Mouse (Mus musculus): ENCODE data around the gene Kif19a. TPM values are rescaled to one million over a fixed set of nuclear protein-coding genes. Genes with fewer than 3 reads are reported as not detected.

The Kif19a gene
- polyA plus RNA-seq, 1 experiment from 2014 or later: 0.58 TPM

DNA sequence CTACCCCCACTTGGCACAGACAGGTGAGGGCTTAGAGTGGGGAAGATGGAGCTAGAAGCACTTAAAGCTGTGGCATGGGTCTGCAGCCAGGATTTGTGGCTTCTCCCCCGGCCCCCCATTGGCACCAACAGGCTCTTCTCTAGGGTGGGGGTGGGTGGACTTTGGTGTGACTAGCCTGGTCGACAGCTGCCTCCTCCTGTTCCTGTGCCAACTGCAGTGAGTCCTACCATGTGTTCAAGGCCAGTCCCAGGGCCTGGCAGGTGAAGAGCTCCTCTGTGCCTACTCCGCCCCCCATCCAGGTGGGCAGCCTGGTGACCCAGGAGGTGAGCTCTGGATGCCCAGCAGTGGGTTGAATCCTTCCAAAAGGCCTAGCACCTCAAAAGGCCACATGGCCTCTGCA is 22.4 kb downstream of the Kif19a start:
- no peaks in the 10 kb centered on the region for H3K36me3 ChIP-seq
- 82% methylated on average over 3 of the region's 3 CpGs for WGBS
- no peak overlapping the region for H3K9ac ChIP-seq
- no peak overlapping the region for H3K4me2 ChIP-seq
- no peaks in the 10 kb centered on the region for H3K9me3 ChIP-seq
- peaks cover 24% of the 10 kb centered on the region for H3K4me1 ChIP-seq
- H3K4me3 ChIP-seq (replicated peaks): no peak overlapping the region
- no peak overlapping the region for H3K27ac ChIP-seq
- H3K27me3 ChIP-seq (replicated peaks): peaks cover 69% of the 10 kb centered on the region
- ATAC-seq (ENCODE audit: insufficient read depth, low FRiP score, low read depth): no peak

DNA sequence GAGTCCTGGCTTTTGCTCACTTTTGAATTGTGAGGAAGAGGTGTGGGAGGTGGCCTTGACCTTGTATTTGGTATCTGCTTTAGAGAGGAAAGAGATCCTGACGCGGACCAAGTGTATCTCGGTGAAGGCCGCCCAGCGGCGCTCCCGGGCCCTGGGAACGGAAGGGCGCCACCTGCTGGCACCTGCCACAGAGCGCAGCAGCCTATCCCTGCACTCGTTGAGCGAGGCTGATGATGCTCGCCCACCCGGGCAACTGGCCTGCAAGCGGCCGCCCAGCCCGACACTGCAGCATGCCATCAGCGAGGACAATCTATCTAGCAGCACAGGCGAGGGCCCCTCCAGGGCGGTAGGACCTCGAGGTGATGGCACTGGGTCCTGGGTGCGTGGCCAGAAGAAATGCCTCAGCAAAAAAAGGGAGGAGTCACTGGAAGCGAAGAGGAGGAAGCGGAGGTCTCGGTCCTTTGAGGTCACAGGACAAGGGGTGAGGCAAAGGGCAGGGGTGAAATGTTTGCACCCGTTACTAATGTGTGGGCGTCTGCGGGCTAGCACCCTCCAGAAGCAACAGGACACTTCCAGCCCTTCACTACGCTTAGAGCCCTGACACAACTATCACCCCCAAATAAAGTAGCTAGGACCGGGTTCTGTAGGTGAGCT is 24.0 kb downstream of the Kif19a start:
- Histone ChIP-seq H3K4me3 (replicated peaks) (no peak overlapping the region), H3K27ac (no peak overlapping the region), H3K4me2 (peak overlapping the region; percentile 41), H3K27me3 (replicated peaks) (peaks cover 83% of the 10 kb centered on the region), H3K36me3 (no peaks in the 10 kb centered on the region), H3K4me1 (peaks cover 24% of the 10 kb centered on the region), H3K9me3 (no peaks in the 10 kb centered on the region), H3K9ac (no peak overlapping the region)
- ATAC-seq (ENCODE audit: insufficient read depth, low FRiP score, low read depth): 0 out of 2 replicates have a peak, but pooled peaks have one; percentile 32
- 9% methylated on average over 30 of the region's 30 CpGs for WGBS

DNA sequence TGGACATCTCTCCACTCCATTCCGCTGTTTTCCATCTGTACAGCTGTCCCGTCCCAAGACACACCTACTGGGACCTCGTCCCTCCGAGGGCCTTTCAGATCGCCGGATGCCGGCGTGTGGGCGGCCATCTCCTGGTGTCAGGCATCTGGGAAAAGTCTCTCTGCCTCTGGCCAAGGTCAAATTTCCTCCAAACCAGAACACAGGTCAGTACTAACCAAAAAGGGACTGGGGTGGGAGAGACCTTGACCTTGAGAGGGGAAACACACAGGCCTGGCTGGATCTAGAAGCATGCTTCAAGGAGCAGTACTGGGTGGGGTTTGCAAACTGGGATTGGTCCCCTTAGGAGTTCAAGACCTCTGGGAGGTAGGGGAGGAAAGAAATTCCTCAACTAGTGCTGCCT is 24.5 kb downstream of the Kif19a start:
- Histone ChIP-seq H3K27ac (no peak overlapping the region), H3K4me2 (no peak overlapping the region), H3K4me1 (peaks cover 24% of the 10 kb centered on the region), H3K36me3 (no peaks in the 10 kb centered on the region), H3K9ac (no peak overlapping the region), H3K9me3 (no peaks in the 10 kb centered on the region), H3K27me3 (replicated peaks) (peaks cover 81% of the 10 kb centered on the region), H3K4me3 (replicated peaks) (no peak overlapping the region)
- ATAC-seq (ENCODE audit: insufficient read depth, low FRiP score, low read depth): no peak
- 53% methylated on average over 9 of the region's 9 CpGs for WGBS

DNA sequence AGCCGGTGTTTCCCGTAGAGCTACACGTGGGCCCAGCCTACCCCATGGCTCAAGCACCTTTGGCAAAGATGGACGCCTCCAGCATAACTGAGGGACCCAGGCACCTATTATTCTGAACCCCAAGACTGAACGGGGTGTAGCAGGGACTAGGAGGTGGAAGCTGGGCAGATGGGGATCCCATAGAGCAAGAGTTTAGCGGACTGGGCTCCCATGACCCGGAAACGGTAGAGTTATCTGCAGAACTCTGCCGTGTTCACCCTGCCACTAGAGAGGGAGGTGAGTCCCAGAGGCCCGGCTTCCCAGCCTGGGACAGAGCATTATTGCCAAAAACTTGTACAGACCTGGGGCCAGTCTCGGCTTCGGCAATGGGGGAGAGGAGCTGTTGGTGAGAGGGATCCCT is 25.0 kb downstream of the Kif19a start:
- 74% methylated on average over 12 of the region's 12 CpGs for WGBS

DNA sequence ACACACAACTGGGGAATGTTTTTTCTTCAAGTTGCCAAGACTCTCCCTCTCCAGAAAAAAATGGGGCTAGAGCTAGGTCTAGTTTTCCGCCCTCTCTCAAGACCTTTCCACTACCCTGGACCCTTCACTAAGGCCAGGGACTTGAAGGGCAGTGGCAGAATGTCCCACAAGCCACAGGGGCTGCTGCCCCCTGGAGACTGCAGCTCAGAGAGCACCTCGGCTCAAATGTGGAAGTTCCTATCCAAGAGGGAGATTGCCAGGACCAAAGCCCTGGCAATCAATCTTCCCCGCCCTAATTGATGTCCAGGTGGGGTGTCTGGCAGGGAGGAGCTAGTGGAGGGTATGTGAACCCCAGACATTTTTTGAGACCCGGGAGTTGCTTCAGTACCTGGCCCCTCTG is 25.7 kb downstream of the Kif19a start:
- Histone ChIP-seq H3K4me1 (peaks cover 30% of the 10 kb centered on the region), H3K36me3 (no peaks in the 10 kb centered on the region), H3K9me3 (no peaks in the 10 kb centered on the region), H3K27ac (no peak overlapping the region), H3K9ac (no peak overlapping the region), H3K4me3 (replicated peaks) (no peak overlapping the region), H3K4me2 (no peak overlapping the region), H3K27me3 (replicated peaks) (peaks cover 69% of the 10 kb centered on the region)
- no peak for ATAC-seq (ENCODE audit: insufficient read depth, low FRiP score, low read depth)
- WGBS: 23% methylated on average over 4 of the region's 4 CpGs

More for the DNA sequence above, 25.0 kb downstream of the Kif19a start:
- ATAC-seq (ENCODE audit: insufficient read depth, low FRiP score, low read depth): no peak
- no peaks in the 10 kb centered on the region for H3K9me3 ChIP-seq
- no peaks in the 10 kb centered on the region for H3K36me3 ChIP-seq
- H3K4me1 ChIP-seq: peaks cover 27% of the 10 kb centered on the region
- peaks cover 76% of the 10 kb centered on the region for H3K27me3 ChIP-seq (replicated peaks)
- H3K9ac ChIP-seq: no peak overlapping the region
- no peak overlapping the region for H3K27ac ChIP-seq
- H3K4me3 ChIP-seq (replicated peaks): no peak overlapping the region
- no peak overlapping the region for H3K4me2 ChIP-seq

DNA sequence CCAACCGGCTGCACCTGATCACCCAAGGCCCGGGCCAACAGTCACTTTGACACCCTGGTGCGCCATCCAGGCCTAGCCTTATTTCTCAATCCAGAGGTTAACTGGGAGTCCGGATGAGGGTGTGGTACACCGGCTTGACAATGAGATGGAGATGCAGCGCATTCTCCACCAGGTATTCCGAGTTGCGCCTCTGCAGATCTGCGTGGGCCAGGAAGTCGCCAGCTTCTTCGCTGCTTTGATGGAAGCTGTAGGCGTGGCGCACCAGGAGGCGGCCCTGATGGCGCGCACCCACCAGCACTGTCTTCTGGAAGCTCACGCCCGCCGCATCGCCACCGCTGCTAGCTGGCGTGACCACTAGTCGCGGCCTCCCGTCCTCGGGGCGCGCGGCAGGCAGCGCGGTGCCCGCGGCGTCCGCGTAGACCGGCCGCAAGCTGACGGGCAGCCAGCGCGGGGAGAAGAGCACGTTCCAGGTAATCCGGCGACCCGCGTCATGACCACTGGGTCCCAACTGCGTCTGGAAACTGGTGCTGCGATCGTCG is 26.2 kb downstream of the Kif19a start:
- Histone ChIP-seq H3K4me3 (replicated peaks) (peak overlapping the region; percentile 43), H3K27me3 (replicated peaks) (peaks cover 64% of the 10 kb centered on the region), H3K9me3 (no peaks in the 10 kb centered on the region), H3K4me2 (peak overlapping the region; percentile 90), H3K4me1 (peaks cover 29% of the 10 kb centered on the region), H3K9ac (peak overlapping the region; percentile 6; the same call in 1 of the 2 replicates), H3K36me3 (no peaks in the 10 kb centered on the region), H3K27ac (no peak overlapping the region)
- no peak for ATAC-seq (ENCODE audit: insufficient read depth, low FRiP score, low read depth)
- 2% methylated on average over 50 of the region's 50 CpGs for WGBS

DNA sequence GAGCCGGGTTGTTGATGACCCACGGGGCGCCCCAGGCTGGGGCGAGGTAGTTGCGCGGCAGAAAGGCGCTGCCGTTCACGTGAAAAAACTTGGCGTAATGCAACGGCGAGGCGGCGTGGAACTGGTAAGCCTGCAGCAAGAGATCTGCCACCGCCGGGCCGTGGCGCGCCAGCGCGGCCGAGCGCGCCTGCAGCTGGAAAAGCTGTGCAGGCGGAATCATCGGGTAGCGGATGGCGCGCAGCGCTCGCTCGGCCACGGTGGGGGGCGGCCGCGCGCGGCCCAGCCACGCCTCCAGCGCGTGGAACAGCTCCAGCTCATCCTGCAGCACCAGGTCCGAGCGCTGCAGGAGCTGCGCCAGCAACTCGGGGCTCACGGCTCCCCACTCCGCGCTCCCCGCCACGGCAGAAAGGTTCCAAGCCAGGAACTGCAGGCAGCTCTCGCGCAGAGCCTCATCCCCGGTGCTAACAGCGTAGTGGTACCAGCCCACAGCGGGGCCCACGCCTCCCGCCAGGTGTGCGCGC is 26.8 kb downstream of the Kif19a start:
- H3K4me2 ChIP-seq: peak overlapping the region; percentile 90
- H3K27me3 ChIP-seq (replicated peaks): peaks cover 60% of the 10 kb centered on the region
- H3K4me3 ChIP-seq (replicated peaks): peak overlapping the region; percentile 43
- H3K27ac ChIP-seq: no peak overlapping the region
- H3K9ac ChIP-seq: peak overlapping the region; percentile 6; the same call in 1 of the 2 replicates
- no peak for ATAC-seq (ENCODE audit: insufficient read depth, low FRiP score, low read depth)
- H3K9me3 ChIP-seq: no peaks in the 10 kb centered on the region
- under 1% methylated on average over 56 of the region's 59 CpGs for WGBS
- peaks cover 27% of the 10 kb centered on the region for H3K4me1 ChIP-seq
- no peaks in the 10 kb centered on the region for H3K36me3 ChIP-seq

DNA sequence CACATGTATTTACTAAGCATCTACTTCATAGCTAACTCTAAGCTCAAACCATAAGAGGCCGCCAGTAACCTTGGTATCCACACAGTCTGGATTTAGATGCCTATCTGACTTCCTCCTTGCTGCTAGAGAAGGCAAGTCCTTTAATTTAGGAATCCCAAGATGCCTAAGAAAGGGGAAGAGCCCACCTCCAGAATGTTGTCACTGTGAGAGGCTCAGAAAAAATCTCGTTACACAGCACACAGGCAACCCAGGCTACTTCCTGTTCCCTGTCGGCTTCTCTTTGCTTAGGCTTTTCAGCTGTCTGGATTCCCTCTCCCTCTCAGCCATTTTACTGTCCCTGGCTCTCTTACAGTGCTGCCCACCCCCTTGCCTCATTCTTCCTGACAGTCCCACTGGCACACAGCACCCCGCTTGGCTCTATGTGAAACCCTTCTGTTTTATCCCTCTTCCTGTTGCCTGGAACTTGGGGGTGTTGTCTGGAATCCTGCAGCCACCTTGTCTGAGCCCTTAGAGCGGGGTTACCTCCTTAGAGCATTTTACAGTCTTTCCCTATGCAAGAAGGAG is 27.8 kb downstream of the Kif19a start:
- no peak overlapping the region for H3K4me2 ChIP-seq
- H3K9ac ChIP-seq: no peak overlapping the region
- H3K36me3 ChIP-seq: no peaks in the 10 kb centered on the region
- no peak for ATAC-seq (ENCODE audit: insufficient read depth, low FRiP score, low read depth)
- H3K4me1 ChIP-seq: peaks cover 27% of the 10 kb centered on the region
- peaks cover 51% of the 10 kb centered on the region for H3K27me3 ChIP-seq (replicated peaks)
- H3K27ac ChIP-seq: no peak overlapping the region
- WGBS: 56% methylated on average over 5 of the region's 5 CpGs
- no peaks in the 10 kb centered on the region for H3K9me3 ChIP-seq
- no peak overlapping the region for H3K4me3 ChIP-seq (replicated peaks)

DNA sequence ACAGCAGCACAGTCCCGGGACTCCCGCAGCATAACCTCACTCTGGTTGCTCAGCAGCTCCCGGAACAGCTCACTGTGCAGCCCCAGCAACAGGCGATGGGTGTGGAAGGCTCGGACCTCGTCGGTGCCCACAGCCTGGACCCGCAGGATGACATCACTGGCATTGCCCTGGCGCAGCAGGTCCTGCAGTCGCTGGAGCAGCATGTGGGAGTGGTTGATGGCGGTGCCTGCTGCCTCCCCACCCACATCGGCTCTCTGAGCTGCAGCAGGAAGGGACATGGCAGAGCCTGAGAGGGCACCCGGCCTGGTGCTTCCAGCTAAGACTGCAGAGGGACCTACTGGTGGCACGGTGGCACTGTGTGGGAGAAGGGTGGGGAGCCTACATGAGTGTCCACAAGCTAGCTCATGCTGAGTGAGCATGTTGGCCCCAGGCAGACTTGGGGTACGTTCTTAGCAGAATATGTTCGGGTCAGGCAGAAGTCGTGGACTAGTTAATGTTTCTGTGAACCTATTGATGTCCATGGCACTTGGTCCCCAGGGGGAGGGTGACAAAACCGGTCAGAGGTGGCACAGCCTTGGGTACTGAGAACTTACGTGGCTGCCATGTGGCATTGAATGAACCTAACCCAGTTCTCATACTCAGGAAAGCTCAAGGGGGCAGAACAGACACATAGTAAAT is 28.8 kb downstream of the Kif19a start:
- ATAC-seq (ENCODE audit: insufficient read depth, low FRiP score, low read depth): no peak
- no peaks in the 10 kb centered on the region for H3K9me3 ChIP-seq
- 65% methylated on average over 19 of the region's 19 CpGs for WGBS
- H3K27ac ChIP-seq: no peak overlapping the region
- no peak overlapping the region for H3K4me3 ChIP-seq (replicated peaks)
- no peak overlapping the region for H3K9ac ChIP-seq
- no peaks in the 10 kb centered on the region for H3K36me3 ChIP-seq
- peaks cover 51% of the 10 kb centered on the region for H3K27me3 ChIP-seq (replicated peaks)
- H3K4me1 ChIP-seq: peaks cover 27% of the 10 kb centered on the region
- no peak overlapping the region for H3K4me2 ChIP-seq

DNA sequence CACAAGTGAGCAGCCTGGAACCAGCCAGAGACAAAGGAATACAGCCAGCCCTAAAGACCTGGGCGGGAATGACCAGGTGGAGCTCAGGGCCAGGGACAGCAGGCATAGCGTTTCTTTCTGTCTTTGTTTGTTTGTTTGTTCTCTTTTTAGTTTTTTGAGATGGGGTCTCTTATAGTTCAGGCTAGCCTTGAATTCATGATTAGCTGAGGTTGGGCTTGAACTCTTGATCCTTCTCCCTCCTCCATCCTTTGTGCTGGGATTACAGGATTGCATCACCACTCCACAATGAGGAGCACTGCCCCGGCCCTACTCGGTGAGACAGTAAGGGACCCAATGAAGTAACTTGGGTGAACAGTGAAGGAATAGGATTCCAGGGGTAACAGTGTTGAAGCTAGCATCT is 29.5 kb downstream of the Kif19a start:
- WGBS: 59% methylated on average over 4 of the region's 4 CpGs
- peaks cover 44% of the 10 kb centered on the region for H3K27me3 ChIP-seq (replicated peaks)
- no peak for ATAC-seq (ENCODE audit: insufficient read depth, low FRiP score, low read depth)
- H3K9me3 ChIP-seq: no peaks in the 10 kb centered on the region
- H3K27ac ChIP-seq: no peak overlapping the region
- no peak overlapping the region for H3K4me3 ChIP-seq (replicated peaks)
- no peaks in the 10 kb centered on the region for H3K36me3 ChIP-seq
- H3K4me1 ChIP-seq: peaks cover 21% of the 10 kb centered on the region
- H3K9ac ChIP-seq: no peak overlapping the region
- H3K4me2 ChIP-seq: no peak overlapping the region

DNA sequence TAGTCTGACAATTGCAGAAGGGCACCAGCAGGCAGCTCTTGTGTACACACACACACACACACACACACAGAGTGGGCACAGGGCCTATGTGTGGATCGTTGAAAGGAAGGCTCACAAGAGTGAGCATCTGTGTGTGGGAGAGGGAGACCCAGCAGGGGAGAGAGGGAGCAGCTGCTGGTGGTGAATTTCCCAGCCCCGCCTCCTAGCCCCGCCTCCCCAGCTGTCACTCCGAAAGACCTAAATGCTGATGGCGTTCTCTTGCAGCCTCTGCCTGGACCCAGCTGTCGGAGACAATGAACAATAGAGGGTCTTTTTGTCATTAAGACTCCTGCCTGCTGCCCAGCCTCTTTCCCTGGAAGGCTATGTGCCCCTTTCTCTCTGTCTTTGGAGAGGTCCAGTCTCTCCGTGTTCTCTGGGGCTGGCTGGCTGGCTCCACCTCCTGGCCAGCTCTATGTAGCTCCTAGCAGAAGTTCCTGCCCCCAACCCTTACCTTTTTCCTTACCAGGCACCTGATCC is 30.1 kb downstream of the Kif19a start:
- H3K9me3 ChIP-seq: no peaks in the 10 kb centered on the region
- WGBS: 2% methylated on average over 7 of the region's 7 CpGs
- peak overlapping the region; percentile 32 for H3K4me3 ChIP-seq (replicated peaks)
- H3K4me2 ChIP-seq: peak overlapping the region; percentile 51
- peaks cover 21% of the 10 kb centered on the region for H3K4me1 ChIP-seq
- H3K27ac ChIP-seq: 0 out of 2 replicates have a peak overlapping the region, but pooled peaks have one; percentile 2
- no peak overlapping the region for H3K9ac ChIP-seq
- peak; percentile 75 for ATAC-seq (ENCODE audit: insufficient read depth, low FRiP score, low read depth)
- H3K27me3 ChIP-seq (replicated peaks): peaks cover 38% of the 10 kb centered on the region
- H3K36me3 ChIP-seq: no peaks in the 10 kb centered on the region

Data from stomach, embryonic 15.5 days (tissue).